Mouse (Mus musculus) MEL-GATA-1-ER (cell line): ENCODE measurements around the gene Smim24.
A peak's percentile ranks its signal among the peaks of the same experiment; 100 is the strongest.

Source experiments
- DNase-seq: peaks from one replicate; pipeline ENCODE4 v3.0.0-alpha.2; 2012; ENCODE audit warnings: low read depth; ENCODE audit errors: extremely low read depth

Smim24 gene

DNA sequence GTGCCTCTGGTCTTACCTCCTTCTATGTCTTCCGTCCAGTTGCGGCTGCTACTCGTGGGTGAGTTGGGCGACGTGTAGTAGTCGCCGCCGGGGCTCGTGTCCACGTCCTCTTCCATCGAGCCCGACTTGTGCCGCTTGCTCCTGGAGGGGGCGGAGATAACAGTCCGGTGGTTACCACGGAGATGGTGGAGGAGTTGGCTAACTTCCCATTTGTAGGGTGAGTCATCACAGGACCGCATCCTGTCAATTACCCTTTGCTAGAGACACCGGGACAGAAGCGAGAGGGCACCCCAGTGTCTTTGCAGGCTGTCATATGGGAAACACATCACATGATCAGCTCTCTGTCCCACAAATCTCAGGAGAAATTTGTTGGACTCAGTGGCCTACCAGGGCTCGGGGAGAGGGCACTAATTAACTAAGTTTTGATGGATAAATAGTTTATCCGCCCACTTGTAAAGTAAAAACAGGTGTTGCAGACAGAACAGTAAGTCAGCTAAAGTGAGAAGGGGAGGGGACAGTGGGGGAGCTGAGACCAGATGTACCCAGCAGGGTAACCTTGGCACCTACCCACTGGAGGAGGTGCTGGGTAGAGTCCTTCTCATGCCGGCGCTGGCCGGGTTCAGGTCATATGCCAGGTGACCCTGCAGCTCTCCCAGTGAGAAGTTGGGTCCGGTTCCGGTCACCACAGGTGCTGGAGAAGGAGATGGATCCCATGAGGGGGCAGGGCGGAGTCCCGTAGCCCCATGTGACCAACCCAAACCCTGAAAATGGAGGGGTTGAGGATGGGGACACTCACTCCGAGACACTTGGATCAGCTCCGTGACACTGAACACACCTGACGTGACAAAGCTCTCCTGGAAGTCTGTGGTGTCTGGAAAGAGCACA is 14.9 kb downstream of the Smim24 start:
- DNase-seq, result peak; percentile 92

GRCm38 (mm10) chr10:81408424-81408729 is 15.5 kb downstream of the Smim24 start:
- no peak for DNase-seq

GRCm38 (mm10) chr10:81408871-81409291 is 16.0 kb downstream of the Smim24 start:
- no peak for DNase-seq

- DNase-seq, result no peak
These were observed 16.5 kb downstream of the Smim24 start for GRCm38 (mm10) chr10:81409330-81409729.

- no peak for DNase-seq
These were observed 17.5 kb downstream of the Smim24 start for GRCm38 (mm10) chr10:81410350-81410749.

DNA sequence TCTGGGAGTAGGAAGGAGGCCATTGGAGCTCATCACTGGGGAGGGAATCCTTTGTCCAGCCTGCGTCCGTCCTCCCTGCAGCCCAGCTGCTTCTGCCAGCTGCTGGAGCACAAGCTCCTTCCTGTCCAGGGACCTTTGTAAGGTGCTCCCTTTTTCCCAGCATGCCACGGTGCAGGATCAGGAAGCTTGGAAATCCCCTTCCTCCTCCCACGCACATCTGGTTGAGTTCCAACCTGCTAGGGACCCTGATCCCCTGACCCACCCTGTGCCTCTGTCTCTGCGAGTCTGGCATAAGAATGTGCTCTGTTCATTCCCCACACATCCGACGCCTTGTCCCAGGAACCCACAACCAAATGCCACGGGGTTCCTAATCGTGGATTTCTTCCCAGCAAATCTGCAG is 18.1 kb downstream of the Smim24 start:
- DNase-seq, result no peak

- DNase-seq, result no peak
These were observed 18.9 kb downstream of the Smim24 start for GRCm38 (mm10) chr10:81411471-81412400.

DNA sequence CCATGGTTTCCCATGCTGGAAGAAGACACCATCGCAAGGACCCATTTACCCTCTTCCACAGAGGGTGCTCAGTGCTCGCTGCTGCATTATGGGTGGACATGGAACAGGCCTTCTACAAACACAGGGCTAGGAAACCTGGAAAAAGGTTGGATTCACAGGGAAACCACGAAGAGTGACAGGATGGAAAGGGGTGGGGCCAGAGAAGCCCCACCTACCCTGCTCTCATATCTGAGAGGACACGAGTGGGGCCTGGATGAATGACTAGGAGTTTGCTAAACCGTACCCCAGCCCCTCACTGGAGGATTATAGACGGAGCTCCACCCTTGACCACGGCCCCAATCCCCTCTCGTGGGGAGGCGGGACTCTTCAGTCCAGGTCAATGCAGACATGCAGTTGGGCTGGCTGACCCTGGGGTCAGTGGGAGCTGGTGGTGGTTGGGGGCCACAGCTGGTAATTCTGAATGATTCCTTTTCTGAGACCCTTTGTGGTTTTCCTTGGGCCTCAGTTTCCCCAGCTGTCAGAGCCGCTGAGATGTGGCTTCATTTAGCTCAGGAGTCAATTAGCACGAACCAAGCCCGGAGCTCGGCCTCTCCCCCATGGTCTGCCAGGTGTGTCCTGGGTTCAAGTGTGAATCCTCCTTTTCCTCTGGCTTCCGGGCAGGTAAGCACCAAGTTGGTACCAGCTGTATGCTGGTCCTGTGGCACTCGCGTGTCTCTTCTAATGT is 19.9 kb downstream of the Smim24 start:
- no peak for DNase-seq

DNA sequence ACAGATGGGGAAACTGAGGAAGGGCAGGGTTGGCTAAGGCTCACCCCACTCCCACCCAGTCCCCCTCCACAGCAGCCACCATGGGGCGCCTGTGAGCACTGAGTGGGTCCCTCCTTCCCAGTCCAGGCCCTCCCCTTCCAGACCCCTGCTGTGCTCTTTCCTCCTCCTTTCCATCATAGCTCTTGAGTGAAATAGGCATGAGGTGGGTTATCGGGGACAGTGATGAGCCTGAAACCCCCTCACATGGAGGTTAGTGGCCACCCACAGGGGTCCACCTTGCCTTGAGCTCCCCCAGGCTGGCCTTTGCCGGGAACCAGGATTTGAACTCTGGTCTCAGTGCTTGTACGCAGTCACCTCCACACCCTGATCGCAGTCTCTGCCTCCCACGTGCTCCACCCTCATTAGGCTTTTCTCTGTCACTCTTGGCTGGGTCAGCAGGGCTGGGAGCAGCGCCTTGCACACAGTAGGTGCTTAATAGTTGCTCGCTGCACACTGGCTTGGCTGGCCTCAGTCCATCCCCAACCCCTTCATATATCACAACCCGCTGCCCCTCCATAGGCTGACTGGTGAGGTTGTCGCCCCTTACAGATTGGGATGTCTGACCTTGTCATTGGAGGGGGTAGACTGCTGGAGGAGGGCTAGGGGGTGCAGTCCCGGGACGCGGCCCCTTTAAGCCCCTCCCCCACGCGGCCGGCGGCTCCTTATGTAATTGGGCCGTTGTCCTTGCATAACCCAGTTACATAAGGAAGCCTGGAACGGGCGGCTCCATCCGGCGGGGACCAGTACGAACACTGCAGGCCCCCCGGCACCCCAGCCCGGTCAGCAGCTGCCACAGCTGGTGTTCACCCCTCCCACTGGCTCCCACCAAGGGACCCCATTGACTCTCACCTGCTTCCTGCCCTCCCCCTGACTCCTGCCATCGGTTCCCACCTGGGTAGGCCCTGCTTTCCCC is 20.7 kb downstream of the Smim24 start:
- no peak for DNase-seq

GRCm38 (mm10) chr10:81414682-81415081 is 21.8 kb downstream of the Smim24 start:
- DNase-seq, result no peak

DNA sequence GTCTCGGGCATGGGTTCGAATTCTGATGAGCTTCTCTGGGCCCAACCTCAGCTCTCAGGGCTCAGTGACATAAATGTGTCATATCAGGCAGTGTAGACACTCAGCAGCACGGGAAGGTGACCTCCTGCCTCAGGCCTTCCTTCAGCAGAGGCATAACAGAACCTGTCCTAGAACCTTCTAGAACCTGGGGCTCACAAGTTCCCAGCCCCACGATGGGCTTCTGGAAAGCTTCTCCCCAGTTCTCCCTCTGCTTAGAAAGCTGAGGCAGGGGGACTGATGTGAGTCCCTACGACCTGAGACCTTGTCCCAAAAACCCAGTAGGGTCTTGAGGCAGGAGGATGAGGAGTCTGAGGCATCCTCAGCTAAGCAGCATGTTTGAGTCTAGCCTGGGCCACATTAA is 22.3 kb downstream of the Smim24 start:
- DNase-seq, result no peak

GRCm38 (mm10) chr10:81415549-81416310 is 22.9 kb downstream of the Smim24 start:
- DNase-seq, result no peak

GRCm38 (mm10) chr10:81416581-81417226 is 23.9 kb downstream of the Smim24 start:
- no peak for DNase-seq

GRCm38 (mm10) chr10:81417227-81418215 is 24.7 kb downstream of the Smim24 start:
- DNase-seq, result no peak

- DNase-seq, result no peak
These were observed 25.6 kb downstream of the Smim24 start for GRCm38 (mm10) chr10:81418216-81419070.

- no peak for DNase-seq
These were observed 26.5 kb downstream of the Smim24 start for GRCm38 (mm10) chr10:81419111-81419928.
